Mouse (Mus musculus) heart, embryonic 16.5 days (tissue): ENCODE data around the gene Gm1673. TPM values are rescaled to one million over a fixed set of nuclear protein-coding genes. Genes with fewer than 3 reads are reported as not detected.
"Not testable (repeated sequence)": the region's sequence is repeated elsewhere in the genome, so short reads cannot be mapped to it uniquely, and the experiment has no call there.

ENCODE experiments used
- ATAC-seq: fragments of 200-750 bp; cut with Nextera tagmentation; replicated peaks from 2 replicates; pipeline ENCODE4 v1.8.0; 2017; ENCODE audit warnings: moderate number of reproducible peaks; ENCODE audit not compliant: insufficient read depth, low FRiP score; ENCODE audit errors: extremely low read depth
- H3K27ac ChIP-seq: fragments of 300-500 bp; sonication (generic); 2 replicates; pipeline ENCODE4 v1.5.1; 2014; ENCODE audit warnings: mild to moderate bottlenecking, low read length, control low read depth, moderate library complexity
- H3K27me3 ChIP-seq: fragments of 300-500 bp; sonication (generic); 2 replicates; pipeline ENCODE4 v1.6.1; 2014; ENCODE audit warnings: low read length, mixed read lengths; ENCODE audit not compliant: control insufficient read depth, insufficient read depth
- H3K36me3 ChIP-seq: fragments of 300-500 bp; sonication (generic); 2 replicates; pipeline ENCODE4 v1.6.1; 2014; ENCODE audit not compliant: control insufficient read depth, insufficient read depth
- H3K4me1 ChIP-seq: fragments of 300-500 bp; sonication (generic); 2 replicates; pipeline ENCODE4 v1.6.1; 2014; ENCODE audit warnings: low read length, mixed read lengths; ENCODE audit not compliant: control insufficient read depth, insufficient read depth
- H3K4me2 ChIP-seq: fragments of 300-500 bp; sonication (generic); 2 replicates; pipeline ENCODE4 v1.6.1; 2014; ENCODE audit warnings: low read depth, mild to moderate bottlenecking, control low read depth, low read length
- H3K4me3 ChIP-seq: fragments of 300-500 bp; sonication (generic); 2 replicates; pipeline ENCODE4 v1.5.1; 2014; ENCODE audit warnings: mild to moderate bottlenecking, control low read depth, low read length
- H3K9ac ChIP-seq: fragments of 300-500 bp; sonication (generic); 2 replicates; pipeline ENCODE4 v1.6.1; 2014; ENCODE audit warnings: low read length, control low read depth
- H3K9me3 ChIP-seq: fragments of 300-500 bp; sonication (generic); replicated peaks from 2 replicates; pipeline ENCODE4 v1.6.1; 2016; ENCODE audit warnings: low read length; ENCODE audit not compliant: control insufficient read depth
- WGBS: fragments of 180-500 bp; shearing (Covaris S2); extraction: QIAGEN DNeasy Blood & Tissue Kit; methylation state at CpG from one replicate; pipeline ENCODE4 v1.1.7; 2014; 5-methylcytosine and 5-hydroxymethylcytosine counted together
- polyA plus RNA-seq: library from polyadenylated mRNA; unstranded; fragments of >200 nt; fragmentation: Nextera tagmentation; extraction: Ambion mirVana; gene quantifications from 2 replicates; pipeline ENCODE4 v1.2.1, GENCODE M21; 2015

The Gm1673 gene
- polyA plus RNA-seq = 41.3 and 44.5 TPM in 2 replicates

DNA sequence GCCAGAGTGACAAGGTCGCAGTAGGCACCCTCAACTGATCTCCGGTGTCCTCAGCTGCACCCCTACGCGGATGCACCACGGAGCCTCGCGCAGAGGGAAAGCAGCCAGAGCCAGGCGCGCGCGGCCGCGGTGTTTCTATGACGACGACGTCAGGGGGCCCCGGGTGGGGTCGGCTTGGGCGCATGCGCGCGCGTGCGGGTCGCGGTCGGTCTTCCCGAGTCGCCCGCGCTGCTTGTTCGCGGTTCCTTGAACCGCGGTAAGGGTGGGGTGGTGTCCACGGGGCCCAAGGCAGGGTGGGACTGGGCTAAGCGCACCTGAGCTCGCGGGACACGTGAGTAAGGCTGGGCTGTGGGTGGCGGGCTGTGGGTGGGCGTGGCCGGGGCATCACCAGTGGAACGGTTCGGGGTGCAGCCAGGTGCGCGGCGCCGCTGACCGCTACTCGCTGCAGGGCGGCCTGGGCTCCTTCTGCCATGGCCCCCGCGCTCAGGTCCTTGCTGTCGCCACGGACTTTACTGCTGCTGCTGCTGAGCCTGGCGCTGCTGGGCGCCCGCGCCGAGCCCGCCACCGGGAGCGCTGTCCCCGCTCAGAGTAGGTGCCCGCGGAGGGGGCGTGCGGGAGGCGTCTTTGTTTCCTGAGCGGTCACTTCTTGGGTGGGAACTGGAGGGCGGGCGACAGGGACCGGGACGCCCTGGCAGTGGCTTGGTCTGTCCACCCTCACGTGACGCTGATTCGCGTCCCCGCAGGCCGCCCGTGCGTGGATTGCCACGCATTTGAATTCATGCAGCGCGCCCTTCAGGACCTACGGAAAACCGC lies at the start of gene Gm1673:
Gene Gm1673 (plus strand): TSS at position 125 of the 813 bp plus-strand sequence.
- Histone ChIP-seq H3K27ac (peak within 1 kb of the TSS; percentile 21; the same call in 1 of the 2 replicates), H3K4me2 (peak within 1 kb of the TSS; percentile 98), H3K36me3 (no peaks in the 10 kb centered on the region), H3K27me3 (no peaks in the 10 kb centered on the region), H3K4me3 (peak within 1 kb of the TSS; percentile 85), H3K4me1 (peaks cover 8% of the 10 kb centered on the region), H3K9me3 (no peaks in the 10 kb centered on the region), H3K9ac (peak within 1 kb of the TSS; percentile 79)
- under 1% methylated on average over 76 of the region's 88 CpGs for WGBS
- ATAC-seq = peak; percentile 84

DNA sequence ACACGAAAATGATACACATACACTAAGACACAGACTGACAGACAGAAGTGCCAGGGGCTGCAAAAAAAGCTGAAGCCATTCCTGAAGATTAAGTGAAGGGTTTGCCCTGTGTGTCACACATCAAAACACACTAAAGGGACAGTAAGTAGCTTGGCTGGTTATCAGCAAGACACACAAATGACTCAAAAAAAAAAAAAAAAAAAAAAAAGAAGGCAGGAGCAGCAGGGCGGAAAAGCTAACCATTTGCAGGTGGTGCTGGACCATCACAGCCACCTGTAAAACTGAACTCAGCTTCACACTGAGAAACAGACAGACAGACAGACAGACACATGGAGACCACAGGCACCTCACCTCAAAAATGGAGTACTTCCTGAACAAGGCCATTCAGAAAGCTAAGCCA lies 49.2 kb upstream of the Gm1673 start:
- Histone ChIP-seq H3K9me3 (peaks cover 3% of the 10 kb centered on the region; the same call in 1 of the 2 replicates), H3K36me3 (peaks cover 21% of the 10 kb centered on the region), H3K9ac (no peak overlapping the region), H3K27me3 (no peaks in the 10 kb centered on the region), H3K27ac (no peak overlapping the region), H3K4me3 (no peak overlapping the region), H3K4me2 (peak overlapping the region; percentile 24; the same call in 1 of the 2 replicates), H3K4me1 (peaks cover 19% of the 10 kb centered on the region)
- WGBS = 79% methylated on average over 2 of the region's 2 CpGs
- no peak for ATAC-seq

DNA sequence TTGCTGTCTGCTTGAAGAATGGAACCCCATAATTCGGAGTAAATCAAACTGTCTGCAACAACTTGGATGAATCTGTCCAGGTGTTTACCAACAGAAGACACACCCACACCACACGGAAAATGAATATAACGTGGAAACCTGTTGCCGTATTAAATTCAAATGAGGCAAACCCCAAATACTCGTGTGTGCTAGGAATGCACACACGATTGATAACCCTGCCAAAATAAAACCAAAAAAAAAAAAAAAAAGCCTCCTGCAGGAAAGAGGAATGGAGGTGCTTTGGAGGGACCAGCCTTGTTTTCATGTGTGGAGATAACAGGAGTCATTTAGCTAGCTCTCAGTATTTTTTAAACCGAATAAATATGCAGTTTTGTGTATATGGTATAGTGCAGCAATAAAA lies 48.4 kb upstream of the Gm1673 start:
- peak overlapping the region; percentile 57 for H3K4me2 ChIP-seq
- H3K4me3 ChIP-seq = peak overlapping the region; percentile 98
- no peaks in the 10 kb centered on the region for H3K9me3 ChIP-seq
- no peak overlapping the region; the same call in 1 of the 2 replicates for H3K9ac ChIP-seq
- no peak overlapping the region for H3K27ac ChIP-seq
- 65% methylated on average over 7 of the region's 7 CpGs for WGBS
- no peaks in the 10 kb centered on the region for H3K27me3 ChIP-seq
- no peak for ATAC-seq
- peaks cover 19% of the 10 kb centered on the region for H3K4me1 ChIP-seq
- H3K36me3 ChIP-seq = peaks cover 17% of the 10 kb centered on the region

DNA sequence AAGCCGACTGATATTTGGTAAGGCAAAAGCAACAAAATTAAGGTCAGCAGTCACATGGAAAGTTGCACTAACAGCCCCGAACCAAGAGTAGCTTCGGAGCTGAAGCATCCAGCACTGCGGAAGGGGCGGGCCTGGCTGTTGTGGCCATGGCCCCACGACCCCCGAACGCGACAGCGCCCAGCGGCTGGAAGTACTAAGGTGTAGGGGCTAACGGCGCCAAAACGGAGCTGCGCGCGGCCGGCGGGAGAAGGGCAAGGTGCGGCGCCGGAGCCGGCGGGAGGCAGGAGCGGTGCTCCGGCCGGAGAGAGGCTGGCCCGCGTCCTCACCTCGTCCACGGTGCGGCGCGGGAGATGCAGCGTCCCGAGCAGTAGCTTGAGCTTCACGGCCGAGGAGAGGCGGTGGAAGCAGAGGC lies 47.5 kb upstream of the Gm1673 start:
- peak; percentile 52 for ATAC-seq
- WGBS = under 1% methylated on average over 39 of the region's 39 CpGs

DNA sequence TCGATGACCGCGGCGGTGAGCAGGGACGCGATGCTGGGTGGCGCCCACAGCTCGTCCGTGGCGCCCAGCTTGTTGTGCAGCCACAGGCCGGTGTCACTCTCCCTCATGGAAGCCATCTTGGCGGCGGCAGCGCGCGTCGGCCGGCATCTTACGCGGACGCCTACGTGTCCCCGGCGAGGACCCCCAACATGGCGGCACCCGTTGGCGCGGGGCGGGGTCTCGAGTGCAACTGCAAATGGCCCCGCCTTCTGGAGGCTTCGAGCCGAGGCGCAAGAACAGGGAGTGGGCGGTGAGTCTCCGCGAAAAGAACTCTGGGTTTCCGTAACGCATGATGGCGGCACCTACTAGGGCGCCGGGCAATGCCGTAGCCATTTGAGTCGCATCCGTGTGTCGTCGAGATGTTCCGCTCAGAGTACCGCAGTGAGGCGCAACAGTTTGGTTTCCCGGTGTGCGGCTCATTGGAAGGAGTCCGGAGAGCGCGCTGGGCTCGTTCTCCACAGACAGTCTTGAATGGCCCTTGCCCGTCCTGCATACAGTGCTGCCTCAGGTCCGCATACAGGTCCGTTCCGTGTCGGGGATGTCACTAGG lies 47.0 kb upstream of the Gm1673 start, which contains the start of gene Nelfa:
Gene Nelfa (minus strand): TSS at position 294 of the 588 bp plus-strand sequence.
- Histone ChIP-seq H3K36me3 (peaks cover 16% of the 10 kb centered on the region), H3K4me3 (peak within 1 kb of the TSS; percentile 98), H3K9ac (peak within 1 kb of the TSS; percentile 95), H3K4me2 (peak within 1 kb of the TSS; percentile 91), H3K9me3 (0 out of 2 replicates have a peak, but pooled peaks cover 2% of the 10 kb centered on the region), H3K27me3 (no peaks in the 10 kb centered on the region), H3K27ac (peak within 1 kb of the TSS; percentile 94), H3K4me1 (peaks cover 19% of the 10 kb centered on the region)
- WGBS = under 1% methylated on average over 61 of the region's 61 CpGs
- ATAC-seq = peak; percentile 97

More for the DNA sequence above, 47.5 kb upstream of the Gm1673 start:
- Histone ChIP-seq H3K9ac (peak overlapping the region; percentile 95), H3K4me1 (peaks cover 19% of the 10 kb centered on the region), H3K27me3 (no peaks in the 10 kb centered on the region), H3K9me3 (no peaks in the 10 kb centered on the region), H3K27ac (peak overlapping the region; percentile 94), H3K4me2 (peak overlapping the region; percentile 57), H3K36me3 (peaks cover 16% of the 10 kb centered on the region), H3K4me3 (peak overlapping the region; percentile 98)

DNA sequence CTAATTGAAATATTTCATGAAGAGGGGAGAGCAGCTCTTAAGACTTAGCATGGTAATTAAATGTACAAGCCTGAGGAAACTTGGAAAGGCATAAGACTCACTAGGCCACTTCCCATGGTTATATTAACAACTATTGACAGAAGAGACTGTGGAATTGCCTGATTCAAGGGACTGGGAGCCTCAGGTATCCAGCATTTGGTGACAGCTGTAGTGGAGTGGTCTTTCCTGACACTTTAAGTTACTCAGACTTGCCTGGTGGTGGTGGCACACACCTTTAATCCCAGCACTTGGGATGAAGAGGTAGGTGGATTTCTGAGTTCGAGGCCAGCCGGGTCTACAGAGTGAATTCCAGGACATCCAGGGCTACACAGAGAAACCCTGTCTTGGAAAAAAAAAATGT lies 46.0 kb upstream of the Gm1673 start:
- Histone ChIP-seq H3K4me2 (peak overlapping the region; percentile 91), H3K4me1 (peaks cover 19% of the 10 kb centered on the region), H3K36me3 (peaks cover 14% of the 10 kb centered on the region), H3K27ac (no peak overlapping the region), H3K27me3 (no peaks in the 10 kb centered on the region), H3K9me3 (peaks cover 5% of the 10 kb centered on the region; the same call in 1 of the 2 replicates), H3K4me3 (no peak overlapping the region; the same call in 1 of the 2 replicates), H3K9ac (peak overlapping the region; percentile 79)
- WGBS = 95% methylated on average over 2 of the region's 2 CpGs
- ATAC-seq = no peak

DNA sequence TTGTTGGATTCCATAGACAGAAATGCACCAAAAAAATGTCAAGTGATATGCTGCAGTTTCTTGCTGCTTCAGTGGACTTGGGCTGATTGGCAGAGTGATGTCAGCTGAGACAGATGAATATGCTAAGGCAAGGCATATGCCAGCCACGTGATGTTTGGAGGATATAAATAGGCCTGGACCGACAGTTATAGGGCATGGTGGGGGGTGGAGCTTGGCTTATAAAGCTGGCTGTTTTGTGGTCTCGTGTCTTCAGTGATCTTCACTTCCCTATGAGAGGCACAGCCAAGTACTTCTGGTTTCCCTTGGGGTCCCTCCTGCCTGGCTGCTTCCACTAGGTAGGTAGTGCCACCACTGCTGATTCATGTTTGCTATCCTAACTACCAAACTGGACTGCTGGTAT lies 44.8 kb upstream of the Gm1673 start:
- Histone ChIP-seq H3K9ac (no peak overlapping the region), H3K27me3 (no peaks in the 10 kb centered on the region), H3K27ac (no peak overlapping the region), H3K4me1 (peaks cover 19% of the 10 kb centered on the region), H3K9me3 (peaks cover 6% of the 10 kb centered on the region; the same call in 1 of the 2 replicates), H3K4me2 (no peak overlapping the region), H3K4me3 (no peak overlapping the region), H3K36me3 (peaks cover 11% of the 10 kb centered on the region; the same call in 1 of the 2 replicates)
- ATAC-seq = no peak
- WGBS = 68% methylated on average over 3 of the region's 3 CpGs

DNA sequence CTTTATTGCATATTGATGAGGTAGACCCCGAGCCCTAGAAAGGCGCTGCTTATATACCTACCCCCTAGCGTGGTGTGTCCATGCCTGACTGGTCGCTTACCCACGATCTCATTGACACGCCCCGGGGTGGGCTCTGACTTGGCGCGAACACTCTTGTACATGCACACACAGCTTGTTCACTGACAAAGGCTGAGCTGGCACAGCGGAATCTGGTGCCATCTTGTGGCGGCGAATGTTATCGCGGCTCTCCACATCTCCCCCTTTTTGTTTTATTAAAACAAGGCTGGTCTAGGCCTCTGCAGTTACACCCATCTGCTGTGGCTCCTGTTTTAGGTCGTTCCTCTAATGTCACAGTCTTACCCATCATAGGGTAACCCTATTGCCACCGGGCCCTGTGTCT lies 36.2 kb upstream of the Gm1673 start:
- H3K9me3 ChIP-seq = peaks cover 11% of the 10 kb centered on the region; the same call in 1 of the 2 replicates
- 87% methylated on average over 16 of the region's 16 CpGs for WGBS
- not testable (repeated sequence) for ATAC-seq, H3K27me3 ChIP-seq, H3K27ac ChIP-seq, H3K4me1 ChIP-seq, H3K4me2 ChIP-seq, H3K9ac ChIP-seq, H3K36me3 ChIP-seq, H3K4me3 ChIP-seq

DNA sequence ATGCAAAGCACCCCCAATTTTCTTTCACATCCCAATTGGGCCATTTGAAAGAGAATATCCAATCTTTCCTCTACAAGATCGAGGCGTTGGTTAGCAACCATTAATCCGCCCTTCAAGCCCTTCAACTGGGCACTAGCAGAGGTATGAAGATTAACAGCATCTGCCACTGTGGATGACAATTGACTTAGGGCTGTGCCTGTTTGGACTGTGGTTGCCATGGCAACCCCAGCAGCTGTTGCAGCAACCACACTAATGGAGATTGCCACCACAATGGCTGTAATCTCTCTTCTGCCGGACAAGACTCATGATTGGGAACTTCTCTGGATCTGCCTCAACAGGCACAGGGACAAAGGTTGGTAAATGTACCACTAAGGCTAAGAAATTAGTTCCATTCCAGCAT lies 34.9 kb upstream of the Gm1673 start:
- Histone ChIP-seq H3K27me3 (no peaks in the 10 kb centered on the region), H3K9ac (no peak overlapping the region), H3K4me1 (no peaks in the 10 kb centered on the region), H3K4me3 (no peak overlapping the region), H3K27ac (no peak overlapping the region), H3K36me3 (no peaks in the 10 kb centered on the region), H3K9me3 (peaks cover 12% of the 10 kb centered on the region), H3K4me2 (no peak overlapping the region)
- no peak for ATAC-seq
- 86% methylated on average over 4 of the region's 4 CpGs for WGBS
